Mouse (Mus musculus) spleen, adult 18-20 months (tissue): ENCODE results near the gene Klhl41.
"Not testable (repeated sequence)": the region's sequence is repeated elsewhere in the genome, so short reads cannot be mapped to it uniquely, and the experiment has no call there.

Source experiments
- DNase-seq, 2 experiments: peaks; one replicate each; pipeline ENCODE4 v3.0.0; 2022; ENCODE audit warnings: mixed read lengths in 2 of 2

Gene Klhl41

GRCm38 (mm10) chr2:69669853-69670252 is at the start of gene Klhl41:
Gene Klhl41, plus strand, starts transcription at chr2:69670120.
- DNase-seq, result no peak

- DNase-seq, result no peak
Measured at GRCm38 (mm10) chr2:69629215-69629614, 40.7 kb upstream of the Klhl41 start.

DNA sequence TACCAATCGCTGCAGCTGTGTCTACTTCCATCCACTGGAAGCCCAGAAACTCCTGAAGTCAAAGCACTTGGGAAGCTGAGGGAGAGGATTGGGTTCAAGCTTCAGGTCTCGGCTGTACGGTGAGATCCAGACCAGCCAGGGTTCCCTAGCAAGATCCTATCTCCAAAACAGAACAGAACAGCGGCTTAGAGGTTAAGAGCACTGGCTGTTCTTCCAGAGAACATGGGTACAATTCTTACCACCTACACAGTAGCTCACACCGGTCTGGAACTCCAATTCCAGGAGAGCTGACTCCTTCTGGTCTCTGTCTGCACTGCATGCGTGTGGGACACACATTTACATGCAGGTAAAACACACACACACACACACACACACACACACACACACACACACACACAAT is 40.0 kb upstream of the Klhl41 start:
- no peak for DNase-seq

- no peak for DNase-seq
Measured at GRCm38 (mm10) chr2:69630792-69631191, 39.1 kb upstream of the Klhl41 start.

DNA sequence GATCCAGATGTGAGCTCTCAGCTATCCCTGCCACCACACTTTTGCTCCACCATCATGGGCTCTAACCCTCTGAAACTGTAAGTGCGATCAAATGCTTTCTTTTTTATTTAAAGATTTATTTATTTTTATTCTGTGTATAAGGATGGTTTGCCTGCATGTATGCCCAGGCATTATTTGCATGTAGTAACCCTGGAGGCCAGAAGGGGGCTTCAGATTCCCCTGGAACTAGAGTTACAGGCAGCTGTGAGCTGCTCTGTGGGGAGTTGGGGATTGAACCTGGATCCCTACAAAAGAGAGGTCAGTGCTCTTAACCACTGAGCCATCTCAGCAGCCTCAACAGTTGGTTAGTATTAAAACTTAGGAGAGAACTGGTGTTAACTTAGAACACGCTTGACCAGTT is 38.5 kb upstream of the Klhl41 start:
- DNase-seq, result peak in 1 of 2 experiments; percentile 27

- peak in 1 of 2 experiments; percentile 37 for DNase-seq
Measured at GRCm38 (mm10) chr2:69635064-69635701, 34.7 kb upstream of the Klhl41 start.

DNA sequence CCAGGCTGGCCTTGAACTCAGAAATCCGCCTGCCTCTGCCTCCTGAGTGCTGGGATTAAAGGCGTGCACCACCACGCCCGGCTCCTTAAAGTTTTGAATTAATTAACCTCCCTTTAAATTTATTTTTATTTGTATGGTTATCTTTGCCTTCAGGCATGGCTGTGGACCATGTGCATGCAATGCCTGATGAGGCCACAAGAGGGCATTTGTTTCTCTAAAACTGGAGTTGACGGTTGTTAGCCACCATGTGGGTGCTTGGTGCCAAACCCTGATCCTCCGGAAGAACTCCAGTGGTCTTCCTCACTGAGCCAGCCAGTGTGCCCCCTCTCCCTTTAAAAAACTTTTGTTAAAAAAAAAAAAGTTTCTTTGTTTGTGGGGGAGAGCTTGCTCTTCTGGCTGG is 34.1 kb upstream of the Klhl41 start:
- DNase-seq, result peak; percentile 21 to 62

- not testable (repeated sequence) for DNase-seq
Measured at GRCm38 (mm10) chr2:69637989-69638388, 31.9 kb upstream of the Klhl41 start.

DNA sequence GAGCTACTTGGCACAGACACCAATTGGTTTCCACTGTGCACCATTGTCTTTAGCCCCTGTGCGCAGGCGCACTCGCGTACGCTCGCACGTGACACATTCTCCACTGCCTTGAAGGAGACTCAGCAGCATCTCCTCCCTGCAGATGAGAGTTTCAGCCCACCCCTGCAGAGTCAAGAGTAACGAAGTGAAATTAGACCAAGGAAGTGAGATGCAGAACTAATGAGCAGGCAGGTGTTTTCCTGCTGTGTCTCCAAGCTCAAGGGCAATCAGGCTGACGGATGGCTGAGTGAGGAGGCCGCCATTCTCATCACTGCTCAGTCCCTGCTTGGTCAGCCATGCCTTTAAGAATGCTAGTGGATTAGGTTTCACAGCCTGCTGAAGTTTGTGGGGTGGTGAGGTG is 29.8 kb upstream of the Klhl41 start:
- DNase-seq, result no peak

GRCm38 (mm10) chr2:69644968-69645617 is 24.8 kb upstream of the Klhl41 start:
- DNase-seq, result no peak

- peak; percentile 53 to 65 for DNase-seq
Measured at GRCm38 (mm10) chr2:69646726-69647490, 23.0 kb upstream of the Klhl41 start, which contains the start of gene Bbs5. Gene Bbs5, plus strand, starts transcription at chr2:69647171.

DNA sequence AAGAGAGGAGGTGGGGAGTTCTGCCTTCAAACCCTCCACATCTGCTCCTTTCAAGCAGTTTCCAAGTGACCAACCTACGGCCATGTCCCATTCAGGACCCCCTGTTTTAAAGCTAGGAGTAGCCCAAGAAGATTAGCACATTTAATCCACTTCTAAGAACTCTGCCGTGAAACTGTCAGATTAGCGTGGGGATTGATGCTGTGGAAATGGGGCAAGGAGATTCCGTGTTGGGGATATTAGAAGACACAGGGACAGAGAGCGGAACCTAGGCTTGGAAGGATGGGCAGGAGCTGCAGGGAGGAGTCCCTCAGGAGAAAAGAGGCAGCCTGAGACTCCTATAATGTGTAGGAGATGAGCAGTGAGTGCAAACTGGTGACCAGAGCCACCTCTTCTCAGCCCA is 20.2 kb upstream of the Klhl41 start:
- no peak for DNase-seq

DNA sequence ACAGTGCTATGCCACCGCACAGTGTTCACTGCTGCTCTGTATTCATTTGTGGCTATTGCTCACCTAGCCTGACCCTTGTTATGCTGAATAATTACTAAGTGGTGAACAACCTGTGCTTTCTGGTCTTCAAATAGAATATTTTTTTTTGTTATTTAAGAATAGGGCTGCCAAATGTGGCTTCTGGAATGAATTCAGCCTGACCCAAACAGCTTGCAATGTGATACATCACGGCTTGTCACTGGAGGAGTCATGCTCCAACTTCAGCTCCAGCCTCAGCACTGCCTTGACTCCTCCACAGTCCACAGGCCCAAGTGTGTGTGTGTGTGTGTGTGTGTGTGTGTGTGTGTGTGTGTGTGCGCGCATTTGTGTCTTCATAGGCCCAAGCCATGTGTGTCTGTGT is 10.6 kb upstream of the Klhl41 start:
- no peak for DNase-seq

DNA sequence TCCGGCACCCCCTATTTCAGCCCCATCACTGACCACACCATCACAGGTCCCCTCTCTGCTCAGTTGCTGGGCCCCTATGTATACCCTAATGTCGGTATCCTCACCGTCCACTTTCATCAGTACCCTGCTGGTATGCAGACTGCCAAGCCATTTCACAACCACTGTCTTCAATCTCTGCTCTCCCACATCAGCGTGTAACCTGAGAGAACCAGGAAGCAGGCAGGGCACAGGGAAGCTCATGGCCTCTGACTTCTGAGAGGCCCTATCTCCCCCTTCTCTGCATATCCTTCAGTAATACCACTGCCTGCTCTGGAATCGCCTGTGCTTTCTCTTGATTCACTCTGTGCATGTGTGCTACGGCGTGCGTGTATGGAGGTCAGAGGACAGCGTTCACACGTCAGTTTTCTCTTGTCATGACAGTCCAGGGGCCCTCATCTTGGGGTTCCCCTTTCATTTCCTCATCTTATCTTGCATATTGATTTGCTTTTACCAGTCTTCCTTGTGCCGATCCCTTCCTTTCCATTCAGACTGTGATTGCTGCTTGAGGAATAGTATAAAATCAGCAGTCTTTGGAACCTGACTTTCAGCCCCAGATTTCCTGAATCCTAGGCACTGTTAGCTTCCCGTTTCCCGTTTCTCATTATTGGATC is 6.0 kb upstream of the Klhl41 start:
- DNase-seq, result no peak

DNA sequence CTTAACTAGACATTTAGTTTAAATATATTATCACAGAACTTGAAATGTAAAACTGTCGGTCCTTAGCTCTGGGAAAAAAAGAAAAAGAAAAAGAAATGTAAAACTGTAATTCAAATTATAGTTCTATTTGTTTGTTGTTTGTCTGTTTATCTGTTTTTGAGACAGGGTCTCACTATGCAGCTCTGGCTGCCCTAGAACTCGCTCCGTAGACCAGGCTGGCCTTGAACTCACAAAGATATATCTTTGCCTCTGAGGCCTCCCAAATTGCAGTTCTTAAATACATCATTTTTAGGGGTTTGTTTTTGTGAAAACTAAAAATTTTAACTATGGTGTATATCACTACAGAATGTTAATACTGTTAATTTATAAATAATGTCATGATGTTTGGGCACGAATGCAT is 2.3 kb upstream of the Klhl41 start:
- DNase-seq, result no peak

GRCm38 (mm10) chr2:69668414-69668813 is 1.5 kb upstream of the Klhl41 start:
- no peak for DNase-seq

GRCm38 (mm10) chr2:69673723-69674122 is 3.8 kb downstream of the Klhl41 start:
- DNase-seq, result no peak

GRCm38 (mm10) chr2:69675266-69675665 is 5.3 kb downstream of the Klhl41 start:
- no peak for DNase-seq

- DNase-seq, result no peak
Measured at GRCm38 (mm10) chr2:69676713-69677112, 6.8 kb downstream of the Klhl41 start.

DNA sequence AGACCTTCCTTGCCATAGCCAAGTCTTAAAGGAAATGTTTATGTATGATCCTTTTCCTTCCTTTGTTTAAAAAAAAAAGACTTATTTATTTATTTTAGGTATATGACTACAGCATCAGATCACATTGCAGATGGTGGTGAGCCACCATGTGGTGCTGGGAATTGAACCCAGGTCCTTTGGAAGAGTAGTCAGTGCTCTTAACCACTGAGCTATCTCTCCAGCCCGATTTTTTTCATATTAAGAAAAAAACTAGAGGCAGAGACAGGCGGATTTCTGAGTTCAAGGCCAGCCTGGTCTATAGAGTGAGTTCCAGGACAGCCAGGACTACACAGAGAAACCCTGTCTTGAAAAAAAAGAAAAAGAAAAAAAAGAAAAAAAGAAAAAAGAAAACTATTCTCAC is 7.3 kb downstream of the Klhl41 start:
- DNase-seq, result not testable (repeated sequence)

DNA sequence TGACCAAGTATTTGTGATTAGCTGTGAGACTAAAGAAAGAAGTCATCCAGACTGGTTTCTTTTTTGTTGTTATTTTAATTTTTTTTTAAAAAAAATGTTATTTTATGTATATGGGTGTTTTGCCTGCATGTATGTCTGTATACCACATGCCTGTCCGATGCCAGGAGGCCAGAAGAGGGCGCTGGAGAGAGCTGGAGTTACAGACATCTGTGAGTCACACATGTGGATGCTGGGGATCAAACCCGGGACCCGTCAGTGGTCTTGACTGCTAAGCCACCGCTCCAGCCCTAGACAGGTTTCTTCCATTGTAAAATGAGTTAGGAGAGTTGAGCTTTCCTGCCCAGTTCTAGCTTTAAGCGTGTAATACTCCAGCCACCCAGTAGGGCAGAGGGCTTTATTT is 10.1 kb downstream of the Klhl41 start:
- DNase-seq, result no peak

DNA sequence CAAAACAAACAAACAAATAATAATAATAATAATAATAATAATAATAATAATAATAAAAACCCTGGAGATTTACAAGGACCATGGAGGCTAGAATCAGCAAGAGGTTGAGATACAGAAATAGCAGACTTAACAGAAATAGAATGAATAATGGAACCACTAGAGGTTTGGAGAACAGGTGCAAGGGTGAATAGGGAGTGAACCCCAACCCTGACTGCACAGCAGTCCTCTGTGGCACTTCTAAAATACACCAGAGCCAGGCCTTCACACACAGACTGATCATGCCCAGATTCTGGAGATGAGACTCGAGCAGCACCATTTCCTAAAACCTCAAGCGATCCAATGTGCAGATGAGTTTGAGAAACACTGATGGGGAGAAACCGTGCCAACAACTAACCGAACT is 12.0 kb downstream of the Klhl41 start:
- DNase-seq, result no peak

DNA sequence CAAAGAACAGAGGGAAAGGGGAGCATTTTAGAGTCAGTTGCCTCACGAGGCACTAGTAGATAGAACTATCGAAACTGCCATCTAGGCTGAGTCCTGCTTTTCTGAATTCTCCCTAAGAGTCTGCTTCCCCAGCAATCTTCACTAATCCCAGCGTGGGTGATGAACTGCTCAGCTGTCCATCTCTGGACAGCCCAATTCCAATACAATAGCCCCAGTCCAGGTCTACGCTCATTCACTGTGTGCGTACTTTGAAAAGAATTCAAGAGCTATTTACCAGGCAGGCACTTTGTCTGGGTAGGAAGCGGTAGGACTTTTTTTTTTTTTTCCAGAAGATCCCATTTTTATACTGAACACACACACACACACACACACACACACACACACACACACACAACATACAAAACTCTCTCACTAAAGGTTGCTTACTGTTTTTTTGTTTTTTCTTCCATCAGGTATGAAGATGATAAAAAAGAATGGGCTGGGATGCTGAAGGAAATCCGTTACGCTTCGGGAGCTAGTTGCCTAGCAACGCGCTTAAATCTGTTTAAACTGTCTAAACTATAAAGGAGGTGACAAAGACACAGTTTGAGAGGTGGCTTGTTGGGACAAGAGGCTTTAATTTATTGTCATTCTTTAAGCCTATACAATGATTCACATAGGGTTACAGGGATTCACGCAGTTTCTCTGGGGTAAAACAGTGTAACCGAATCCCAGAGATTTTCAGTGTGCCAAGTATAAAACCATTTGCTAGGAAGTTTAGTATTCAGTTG is 13.3 kb downstream of the Klhl41 start:
- no peak for DNase-seq
